Mouse (Mus musculus) cerebellum, adult 2 months (tissue): ENCODE data around the gene Shank2. TPM values are rescaled to one million over a fixed set of nuclear protein-coding genes. Genes with fewer than 3 reads are reported as not detected.

ENCODE experiments used
- DNase-seq, 2 experiments: peaks; one replicate each; pipeline ENCODE4 v3.0.0; 2021
- H3K27ac ChIP-seq: fragments of 200-500 bp; 2 replicates; pipeline ENCODE4 v1.5.1; 2012; ENCODE audit warnings: low read length, control low read depth, inconsistent platforms; ENCODE audit not compliant: insufficient read depth
- H3K27me3 ChIP-seq: fragments of 200-500 bp; 2 replicates; pipeline ENCODE4 v1.6.1; 2012; ENCODE audit warnings: inconsistent platforms, mild to moderate bottlenecking, low read length, moderate library complexity; ENCODE audit not compliant: control insufficient read depth, insufficient read depth
- H3K4me1 ChIP-seq: fragments of 200-500 bp; 2 replicates; pipeline ENCODE4 v1.6.1; 2011; ENCODE audit warnings: low read length; ENCODE audit not compliant: control insufficient read depth, insufficient read depth
- H3K4me3 ChIP-seq: fragments of 200-500 bp; replicated peaks from 2 replicates; pipeline ENCODE3; 2011; ENCODE audit warnings: mild to moderate bottlenecking, low read depth, low read length, control low read depth; ENCODE audit not compliant: insufficient read depth
- CTCF ChIP-seq: fragments of 200-500 bp; IDR thresholded peaks from 2 replicates; pipeline ENCODE4 v1.5.1; 2011; ENCODE audit warnings: low read depth, mild to moderate bottlenecking, control low read depth, low read length, moderate library complexity, borderline replicate concordance; ENCODE audit not compliant: insufficient read depth
- POLR2A ChIP-seq: fragments of 200-500 bp; IDR thresholded peaks from 2 replicates; pipeline ENCODE4 v1.6.1; 2011; ENCODE audit warnings: low read length, control low read depth, borderline replicate concordance; ENCODE audit not compliant: insufficient read depth
- WGBS: fragments of 180-500 bp; shearing (Covaris S2); methylation state at CpG from one replicate; pipeline ENCODE4 v1.1.7; 2018; 5-methylcytosine and 5-hydroxymethylcytosine counted together
- polyA plus RNA-seq: library from polyadenylated mRNA; depleted of rRNA; stranded (reverse); fragments of >200 nt; gene quantifications from 2 replicates; pipeline ENCODE4 v1.2.3, GENCODE M21; 2012

Shank2 gene
- polyA plus RNA-seq, 1 experiment = 46.3 TPM

DNA sequence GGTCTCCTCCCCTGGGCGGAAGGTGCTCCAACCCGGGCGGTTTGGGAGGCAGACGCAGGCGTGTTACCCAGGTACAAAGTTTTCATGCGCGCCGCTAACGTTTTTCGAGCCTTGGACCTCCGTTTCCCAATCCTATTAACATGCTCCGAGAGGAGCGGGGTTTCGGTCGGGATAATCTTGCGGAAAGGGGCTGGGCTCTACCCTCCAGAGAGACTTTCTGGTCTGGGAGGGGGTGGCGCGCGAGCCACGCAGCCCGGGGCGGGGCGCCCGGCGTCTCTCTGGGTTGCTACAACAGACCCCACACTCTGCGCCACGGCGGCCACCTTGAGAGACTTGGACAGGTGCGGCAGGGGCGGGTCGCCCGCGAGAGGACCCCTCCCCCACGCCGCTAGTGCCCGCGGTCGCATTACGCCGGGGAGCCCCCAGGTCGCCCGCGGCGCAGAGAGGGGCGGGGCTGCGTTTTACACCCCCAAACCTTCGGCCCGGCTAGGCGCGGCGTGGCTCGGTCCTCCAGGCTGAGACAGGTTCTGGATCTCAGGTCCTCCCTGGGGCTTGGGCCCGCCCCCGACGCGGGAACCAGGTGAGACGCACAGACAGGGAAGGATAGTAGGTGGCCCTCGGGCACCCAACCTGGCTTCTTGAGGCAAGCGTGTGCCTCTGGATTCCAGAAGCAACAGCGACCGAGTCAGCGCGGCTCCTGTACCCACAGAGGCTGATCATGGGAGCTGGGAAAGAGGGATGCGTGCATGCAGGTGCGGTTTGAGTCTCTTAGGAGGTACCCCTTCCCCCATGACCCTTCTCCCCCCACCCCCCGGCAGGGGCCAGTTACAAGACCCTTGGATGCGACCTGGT, 23.7 kb upstream of the Shank2 start:
- Histone ChIP-seq H3K27me3 (peaks cover 2% of the 10 kb centered on the region; the same call in 1 of the 2 replicates), H3K4me3 (no peak overlapping the region), H3K27ac (no peak overlapping the region), H3K4me1 (no peaks in the 10 kb centered on the region)
- TF ChIP-seq CTCF (no peak), POLR2A (no peak)
- 2% methylated on average over 67 of the region's 67 CpGs for WGBS
- no peak for DNase-seq

DNA sequence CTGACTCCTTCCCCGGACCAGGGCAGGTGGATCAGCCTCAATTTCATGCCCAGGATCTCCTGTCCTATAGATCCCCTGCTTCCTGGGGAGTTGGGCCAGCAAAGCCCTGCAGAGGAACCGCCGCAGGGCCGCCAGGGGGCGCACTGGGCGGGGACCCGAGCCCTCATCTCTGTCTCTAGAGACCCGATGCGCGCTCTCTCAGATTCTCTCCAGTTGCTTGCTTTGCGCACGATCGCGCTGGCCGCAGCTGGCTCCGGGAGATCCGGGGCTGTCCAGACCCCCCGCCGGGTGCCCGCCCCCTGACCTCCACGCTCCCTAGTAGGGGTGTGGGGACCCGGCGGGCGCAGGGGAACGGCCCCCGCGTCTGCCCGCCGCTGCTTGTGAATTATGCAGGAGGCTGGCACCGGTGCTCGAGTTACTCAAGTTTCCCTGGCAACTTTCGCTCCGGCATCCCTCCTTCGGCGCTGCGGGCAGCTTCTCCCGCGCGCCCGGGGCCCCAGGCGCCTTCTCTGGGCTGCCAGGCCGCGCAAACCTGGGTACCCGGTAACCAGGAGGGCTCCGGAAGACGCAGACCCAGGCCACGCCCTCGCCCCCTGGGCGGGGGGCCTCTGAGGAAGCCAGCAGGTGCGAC, 22.9 kb upstream of the Shank2 start:
- H3K4me1 ChIP-seq = no peaks in the 10 kb centered on the region
- TF ChIP-seq CTCF (peak; percentile 22; the same call in 1 of the 2 replicates), POLR2A (no peak)
- peak; percentile 26 to 40 for DNase-seq
- peaks cover 2% of the 10 kb centered on the region; the same call in 1 of the 2 replicates for H3K27me3 ChIP-seq
- WGBS = under 1% methylated on average over 50 of the region's 50 CpGs
- no peak overlapping the region for H3K27ac ChIP-seq
- no peak overlapping the region for H3K4me3 ChIP-seq

DNA sequence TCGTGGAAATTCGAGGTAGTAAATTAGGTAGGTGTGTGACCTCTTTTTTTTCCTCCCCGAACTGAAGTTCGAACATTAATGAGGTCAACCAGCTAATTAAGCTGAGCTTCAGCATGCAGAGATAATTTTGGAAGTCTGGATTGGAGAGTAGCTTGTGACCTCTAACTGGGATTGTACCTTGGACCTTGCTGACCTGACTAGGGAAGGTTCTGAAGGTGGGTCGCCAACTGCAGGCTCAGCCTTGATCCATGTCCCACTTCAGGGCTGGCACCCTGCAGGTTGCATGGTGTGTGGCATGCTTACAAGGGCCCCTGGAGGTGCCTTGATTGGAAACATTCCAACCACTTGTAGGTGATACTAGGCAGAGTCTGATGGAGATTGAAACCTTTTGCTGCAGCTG, 21.7 kb upstream of the Shank2 start:
- Histone ChIP-seq H3K4me3 (peak overlapping the region; percentile 22), H3K27ac (no peak overlapping the region), H3K27me3 (peaks cover 2% of the 10 kb centered on the region; the same call in 1 of the 2 replicates), H3K4me1 (no peaks in the 10 kb centered on the region)
- TF ChIP-seq POLR2A (no peak), CTCF (no peak)
- DNase-seq = peak in 1 of 2 experiments; percentile 10
- WGBS = 54% methylated on average over 5 of the region's 5 CpGs

DNA sequence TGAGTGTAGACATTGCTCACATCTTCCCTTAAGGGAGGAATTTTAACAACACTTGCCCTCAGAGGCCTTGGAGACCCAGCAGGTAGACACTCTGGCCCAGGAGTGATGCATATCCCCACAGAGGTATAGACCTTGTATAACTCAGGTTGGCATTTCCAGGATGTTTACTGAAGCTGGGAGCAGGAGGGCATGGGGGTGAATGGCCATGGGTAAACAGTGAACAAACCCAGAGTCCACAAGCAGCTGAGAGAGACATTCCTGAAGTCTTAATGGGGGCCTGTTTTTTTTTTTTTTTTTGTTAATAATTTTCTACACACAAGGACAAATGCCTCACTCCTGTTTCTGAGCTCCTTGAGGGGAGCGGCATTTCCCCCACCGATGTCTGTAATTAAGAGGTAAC, 15.4 kb upstream of the Shank2 start:
- 94% methylated on average over 2 of the region's 2 CpGs for WGBS
- H3K4me1 ChIP-seq = no peaks in the 10 kb centered on the region
- TF ChIP-seq CTCF = no peak
- DNase-seq = no peak
- H3K27me3 ChIP-seq = no peaks in the 10 kb centered on the region
- no peak overlapping the region for H3K27ac ChIP-seq
- no peak overlapping the region for H3K4me3 ChIP-seq

DNA sequence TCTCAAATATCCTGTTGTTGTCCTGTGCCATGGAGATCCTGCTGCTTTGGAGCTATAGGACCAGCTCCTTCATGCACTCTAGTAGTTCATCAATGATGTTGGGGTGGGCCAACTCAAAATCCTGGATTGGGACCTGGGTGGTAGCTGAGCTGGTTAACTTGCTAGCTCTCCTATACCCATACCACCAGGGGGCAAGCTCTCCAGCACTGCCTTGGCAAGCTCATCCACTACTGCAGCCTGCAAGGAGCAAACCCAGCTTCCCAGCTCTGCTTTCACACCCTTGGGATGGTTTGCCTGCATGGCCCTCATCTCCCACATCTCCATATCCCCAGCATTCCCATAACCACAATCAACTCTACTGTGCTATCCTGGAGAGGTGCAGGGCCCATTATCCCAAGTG, 10.6 kb upstream of the Shank2 start:
- no peaks in the 10 kb centered on the region for H3K27me3 ChIP-seq
- H3K27ac ChIP-seq = no peak overlapping the region
- H3K4me3 ChIP-seq = no peak overlapping the region
- TF ChIP-seq POLR2A = no peak
- TF ChIP-seq CTCF = no peak
- DNase-seq = no peak
- no peaks in the 10 kb centered on the region for H3K4me1 ChIP-seq

DNA sequence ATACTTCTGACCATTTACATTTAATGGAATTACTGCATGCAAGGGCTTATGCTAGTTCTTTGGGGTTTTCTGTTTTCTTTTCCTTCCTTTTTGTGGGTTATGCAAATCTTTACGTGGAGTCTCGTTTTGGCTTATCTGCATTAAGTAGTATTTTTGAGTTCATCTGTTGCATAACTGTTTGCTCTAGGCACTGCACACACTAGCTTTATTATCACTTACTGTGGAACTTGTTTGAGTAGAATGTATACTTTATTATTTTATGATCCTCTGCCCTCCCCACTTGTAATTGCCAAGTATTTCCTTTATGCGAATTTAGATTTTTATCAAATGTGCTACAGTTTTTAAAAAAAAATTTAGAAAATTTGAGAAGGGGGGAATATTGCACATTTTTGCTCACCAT, 2.7 kb upstream of the Shank2 start:
- H3K4me1 ChIP-seq = no peaks in the 10 kb centered on the region
- no peak for DNase-seq
- WGBS = 86% methylated on average over 3 of the region's 3 CpGs
- H3K4me3 ChIP-seq = no peak overlapping the region
- H3K27me3 ChIP-seq = no peaks in the 10 kb centered on the region
- H3K27ac ChIP-seq = no peak overlapping the region
- no peak for TF ChIP-seq CTCF
- TF ChIP-seq POLR2A = no peak

DNA sequence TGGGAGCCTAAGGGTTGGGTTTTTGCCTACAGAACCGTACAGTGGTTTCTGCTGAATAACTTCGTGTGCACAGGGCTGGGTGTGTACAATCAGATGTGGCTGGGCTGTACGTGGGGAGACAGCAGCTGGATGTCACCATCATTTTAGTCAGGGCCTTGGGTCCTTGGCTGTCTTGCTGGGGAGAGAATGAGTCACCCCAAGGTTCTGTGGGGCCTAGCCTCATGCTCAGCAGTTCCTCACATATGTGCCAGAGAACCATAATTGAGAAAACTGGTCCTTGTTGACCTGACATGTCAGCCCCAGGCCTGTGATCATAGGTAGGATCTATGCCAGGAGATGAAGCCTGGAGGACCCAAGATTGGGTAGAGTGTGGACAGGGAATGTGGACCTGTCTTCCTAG, 1.7 kb downstream of the Shank2 start:
- Histone ChIP-seq H3K27me3 (no peaks in the 10 kb centered on the region), H3K4me3 (no peak overlapping the region), H3K4me1 (no peaks in the 10 kb centered on the region; the same call in 1 of the 2 replicates), H3K27ac (no peak overlapping the region)
- WGBS = 79% methylated on average over 3 of the region's 3 CpGs
- DNase-seq = no peak
- TF ChIP-seq CTCF (no peak), POLR2A (no peak)

DNA sequence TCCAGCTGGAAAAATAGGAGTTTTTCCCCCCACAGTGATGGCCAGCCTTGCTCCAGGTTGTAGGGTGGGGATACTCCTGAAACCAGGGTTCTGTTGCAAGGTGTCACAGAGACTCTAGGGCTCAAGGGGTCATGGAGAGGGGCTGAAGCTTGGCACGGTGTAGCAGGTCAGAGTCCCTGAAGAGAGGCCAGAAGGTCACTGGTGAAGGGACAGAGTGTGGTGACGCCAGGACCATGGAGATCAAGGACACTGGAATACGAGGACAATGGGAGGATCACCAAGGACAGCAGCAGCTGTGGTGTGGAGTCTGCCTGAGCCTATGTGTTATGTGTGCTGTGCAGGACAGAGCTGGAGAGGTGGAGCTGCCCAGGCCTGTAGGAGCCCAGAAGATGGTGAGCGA, 6.4 kb downstream of the Shank2 start:
- no peaks in the 10 kb centered on the region; the same call in 1 of the 2 replicates for H3K4me1 ChIP-seq
- no peak overlapping the region for H3K4me3 ChIP-seq
- no peak for TF ChIP-seq CTCF
- TF ChIP-seq POLR2A = no peak
- WGBS = 71% methylated on average over 4 of the region's 4 CpGs
- no peaks in the 10 kb centered on the region for H3K27me3 ChIP-seq
- no peak overlapping the region for H3K27ac ChIP-seq
- no peak for DNase-seq
